Mouse (Mus musculus): ENCODE measurements around the gene Tnr. TPM values are rescaled to one million over a fixed set of nuclear protein-coding genes. Genes with fewer than 3 reads are reported as not detected.

Tnr gene
- total and polyA plus RNA-seq, 2 experiments from 2014 or later = 5.8 to 50.9 TPM

- H3K9ac ChIP-seq (replicated peaks; ENCODE audit: low read length, poor library complexity, severe bottlenecking) = peak overlapping the region; percentile 0; the same call in 1 of the 2 replicates
These were observed 147.1 kb downstream of the Tnr start for GRCm38 (mm10) chr1:159670629-159671150.

GRCm38 (mm10) chr1:159671181-159671580 lies 147.6 kb downstream of the Tnr start:
- no peak overlapping the region for H3K4me3 ChIP-seq (ENCODE audit: low read depth, low read length)
- H3K4me1 ChIP-seq (ENCODE audit: insufficient read depth, low read length) = peaks cover 10% of the 10 kb centered on the region
- H3K9ac ChIP-seq (replicated peaks; ENCODE audit: low read length, poor library complexity, severe bottlenecking) = no peak overlapping the region
- no peak overlapping the region; the same call in 1 of the 2 replicates for H3K27ac ChIP-seq (ENCODE audit: low read depth, low read length)
- H3K4me2 ChIP-seq (ENCODE audit: low read depth, low read length, poor library complexity, severe bottlenecking) = peak overlapping the region; percentile 28; the same call in 1 of the 2 replicates
- no peaks in the 10 kb centered on the region for H3K9me3 ChIP-seq (ENCODE audit: low read length)
- 62% methylated on average over 8 of the region's 8 CpGs for WGBS
- ATAC-seq (ENCODE audit: low FRiP score) (0 out of 2 replicates have a peak, but pooled peaks have one; percentile 19), DNase-seq (ENCODE audit: low spot score) (no peak)
- TF ChIP-seq CTCF (IDR thresholded peaks at IDR 0.05) = no peak
- H3K27me3 ChIP-seq (ENCODE audit: insufficient read depth, low read length) = no peaks in the 10 kb centered on the region
- H3K36me3 ChIP-seq (ENCODE audit: insufficient read depth, low read length) = no peaks in the 10 kb centered on the region

More at GRCm38 (mm10) chr1:159670629-159671150, 147.1 kb downstream of the Tnr start:
- TF ChIP-seq CTCF (IDR thresholded peaks at IDR 0.05) = no peak
- Histone ChIP-seq H3K9me3 (ENCODE audit: low read length) (no peaks in the 10 kb centered on the region), H3K4me2 (ENCODE audit: low read depth, low read length, poor library complexity, severe bottlenecking) (peak overlapping the region; percentile 28; the same call in 1 of the 2 replicates), H3K4me1 (ENCODE audit: insufficient read depth, low read length) (peaks cover 10% of the 10 kb centered on the region), H3K27ac (ENCODE audit: low read depth, low read length) (no peak overlapping the region), H3K4me3 (ENCODE audit: low read depth, low read length) (no peak overlapping the region), H3K36me3 (ENCODE audit: insufficient read depth, low read length) (no peaks in the 10 kb centered on the region), H3K27me3 (ENCODE audit: insufficient read depth, low read length) (no peaks in the 10 kb centered on the region)
- WGBS = 10% methylated on average over 16 of the region's 16 CpGs
- ATAC-seq (ENCODE audit: low FRiP score) (peak; percentile 84), DNase-seq (ENCODE audit: low spot score) (peak; percentile 86)

- Histone ChIP-seq H3K9ac (replicated peaks; ENCODE audit: low read length, poor library complexity, severe bottlenecking) (no peak overlapping the region), H3K4me2 (ENCODE audit: low read depth, low read length, poor library complexity, severe bottlenecking) (no peak overlapping the region), H3K27ac (ENCODE audit: low read depth, low read length) (no peak overlapping the region), H3K4me3 (ENCODE audit: low read depth, low read length) (no peak overlapping the region), H3K27me3 (ENCODE audit: insufficient read depth, low read length) (no peaks in the 10 kb centered on the region), H3K9me3 (ENCODE audit: low read length) (no peaks in the 10 kb centered on the region), H3K36me3 (ENCODE audit: insufficient read depth, low read length) (no peaks in the 10 kb centered on the region), H3K4me1 (ENCODE audit: insufficient read depth, low read length) (peaks cover 11% of the 10 kb centered on the region)
- WGBS = 70% methylated on average over 1 of the region's 1 CpGs
- ATAC-seq (ENCODE audit: low FRiP score) (no peak), DNase-seq (ENCODE audit: low spot score) (no peak)
- TF ChIP-seq CTCF (IDR thresholded peaks at IDR 0.05) = no peak
These were observed 150.7 kb downstream of the Tnr start for GRCm38 (mm10) chr1:159674240-159674639.

- Histone ChIP-seq H3K27me3 (ENCODE audit: insufficient read depth, low read length) (no peaks in the 10 kb centered on the region), H3K27ac (ENCODE audit: low read depth, low read length) (no peak overlapping the region), H3K4me3 (ENCODE audit: low read depth, low read length) (no peak overlapping the region), H3K9ac (replicated peaks; ENCODE audit: low read length, poor library complexity, severe bottlenecking) (no peak overlapping the region), H3K36me3 (ENCODE audit: insufficient read depth, low read length) (no peaks in the 10 kb centered on the region), H3K9me3 (ENCODE audit: low read length) (no peaks in the 10 kb centered on the region), H3K4me2 (ENCODE audit: low read depth, low read length, poor library complexity, severe bottlenecking) (no peak overlapping the region), H3K4me1 (ENCODE audit: insufficient read depth, low read length) (peaks cover 12% of the 10 kb centered on the region)
- no peak for TF ChIP-seq CTCF (IDR thresholded peaks at IDR 0.05)
- ATAC-seq (ENCODE audit: low FRiP score) (no peak), DNase-seq (ENCODE audit: low spot score) (no peak)
- whole genome bisulfite sequencing = 63% methylated on average over 4 of the region's 4 CpGs
These were observed 151.9 kb downstream of the Tnr start for GRCm38 (mm10) chr1:159675472-159675871.

- H3K9ac ChIP-seq (replicated peaks; ENCODE audit: low read length, poor library complexity, severe bottlenecking) = no peak overlapping the region
- H3K27me3 ChIP-seq (ENCODE audit: insufficient read depth, low read length) = no peaks in the 10 kb centered on the region
- no peaks in the 10 kb centered on the region for H3K9me3 ChIP-seq (ENCODE audit: low read length)
- H3K27ac ChIP-seq (ENCODE audit: low read depth, low read length) = no peak overlapping the region
- TF ChIP-seq CTCF (IDR thresholded peaks at IDR 0.05) = no peak
- H3K36me3 ChIP-seq (ENCODE audit: insufficient read depth, low read length) = no peaks in the 10 kb centered on the region
- 60% methylated on average over 10 of the region's 10 CpGs for WGBS
- H3K4me3 ChIP-seq (ENCODE audit: low read depth, low read length) = no peak overlapping the region
- ATAC-seq (ENCODE audit: low FRiP score) = no peak
- peaks cover 3% of the 10 kb centered on the region; the same call in 1 of the 2 replicates for H3K4me1 ChIP-seq (ENCODE audit: insufficient read depth, low read length)
- H3K4me2 ChIP-seq (ENCODE audit: low read depth, low read length, poor library complexity, severe bottlenecking) = no peak overlapping the region
- DNase-seq (ENCODE audit: low spot score) = no peak
These were observed 154.8 kb downstream of the Tnr start for GRCm38 (mm10) chr1:159678221-159678935.

- ATAC-seq (ENCODE audit: low FRiP score) = no peak
- no peak for DNase-seq (ENCODE audit: low spot score)
These were observed 157.7 kb downstream of the Tnr start for GRCm38 (mm10) chr1:159681252-159681651.

More at GRCm38 (mm10) chr1:159681252-159681651, 157.7 kb downstream of the Tnr start:
- peaks cover 9% of the 10 kb centered on the region for H3K4me1 ChIP-seq (ENCODE audit: insufficient read depth, low read length)
- no peak overlapping the region for H3K9ac ChIP-seq (replicated peaks; ENCODE audit: low read length, poor library complexity, severe bottlenecking)
- H3K27me3 ChIP-seq (ENCODE audit: insufficient read depth, low read length) = no peaks in the 10 kb centered on the region
- no peak overlapping the region for H3K27ac ChIP-seq (ENCODE audit: low read depth, low read length)
- TF ChIP-seq CTCF (IDR thresholded peaks at IDR 0.05) = no peak
- H3K4me2 ChIP-seq (ENCODE audit: low read depth, low read length, poor library complexity, severe bottlenecking) = no peak overlapping the region
- WGBS = 65% methylated on average over 2 of the region's 2 CpGs
- H3K36me3 ChIP-seq (ENCODE audit: insufficient read depth, low read length) = no peaks in the 10 kb centered on the region
- no peaks in the 10 kb centered on the region for H3K9me3 ChIP-seq (ENCODE audit: low read length)
- no peak overlapping the region for H3K4me3 ChIP-seq (ENCODE audit: low read depth, low read length)
